Mouse (Mus musculus) skeletal muscle tissue, postnatal 0 days (tissue): Measurements from ENCODE around the gene Haus4. TPM values are rescaled to one million over a fixed set of nuclear protein-coding genes. Genes with fewer than 3 reads are reported as not detected.

Experiments
- polyA plus RNA-seq: library from polyadenylated mRNA; unstranded; fragments of >200 nt; fragmentation: Nextera tagmentation; extraction: Ambion mirVana; gene quantifications from 2 replicates; pipeline ENCODE4 v1.2.1, GENCODE M21; 2015

The Haus4 gene
- 31.1 and 31.5 TPM in 2 replicates for polyA plus RNA-seq

DNA sequence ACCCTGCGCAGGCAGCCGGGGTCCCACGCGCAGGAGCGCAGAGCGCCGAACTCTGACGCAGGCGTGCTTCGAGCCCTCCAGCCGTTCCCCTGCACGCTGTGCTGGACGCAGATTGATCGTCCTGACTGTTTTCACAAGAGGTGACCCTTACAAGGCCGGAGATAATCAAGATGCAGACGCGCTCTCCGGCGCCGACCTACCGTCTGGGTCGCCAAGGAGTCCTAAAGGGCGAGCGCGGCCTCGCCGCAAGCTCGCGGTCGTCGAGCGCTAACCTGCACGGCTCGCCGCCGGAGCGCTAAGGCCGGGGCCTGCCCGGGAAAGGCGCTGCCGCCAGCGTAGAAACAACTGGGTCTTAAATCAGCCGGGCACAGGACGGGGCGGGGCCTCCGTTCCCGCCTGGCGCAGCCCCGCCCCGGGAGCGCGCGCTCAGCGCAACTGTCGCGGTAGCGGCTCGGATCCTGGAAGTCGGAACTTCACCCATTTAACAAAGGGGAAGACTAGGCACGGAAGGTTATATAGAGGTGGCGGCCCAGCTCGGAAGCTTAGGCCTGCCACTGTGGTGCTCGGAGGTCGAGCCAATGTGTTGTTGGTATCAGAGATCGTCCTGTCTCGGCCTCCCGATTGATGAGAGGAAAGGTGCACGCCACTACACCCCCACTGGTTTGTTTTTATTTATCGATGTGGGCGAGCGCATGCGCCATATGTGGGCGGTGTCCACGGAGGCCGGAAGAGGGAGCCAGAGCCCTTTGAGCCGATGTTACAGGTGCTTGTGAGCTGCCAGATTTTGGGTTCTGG is at the start of gene Haus4:
Gene Haus4 (minus strand): TSS at position 642 of the 795 bp plus-strand sequence.

DNA sequence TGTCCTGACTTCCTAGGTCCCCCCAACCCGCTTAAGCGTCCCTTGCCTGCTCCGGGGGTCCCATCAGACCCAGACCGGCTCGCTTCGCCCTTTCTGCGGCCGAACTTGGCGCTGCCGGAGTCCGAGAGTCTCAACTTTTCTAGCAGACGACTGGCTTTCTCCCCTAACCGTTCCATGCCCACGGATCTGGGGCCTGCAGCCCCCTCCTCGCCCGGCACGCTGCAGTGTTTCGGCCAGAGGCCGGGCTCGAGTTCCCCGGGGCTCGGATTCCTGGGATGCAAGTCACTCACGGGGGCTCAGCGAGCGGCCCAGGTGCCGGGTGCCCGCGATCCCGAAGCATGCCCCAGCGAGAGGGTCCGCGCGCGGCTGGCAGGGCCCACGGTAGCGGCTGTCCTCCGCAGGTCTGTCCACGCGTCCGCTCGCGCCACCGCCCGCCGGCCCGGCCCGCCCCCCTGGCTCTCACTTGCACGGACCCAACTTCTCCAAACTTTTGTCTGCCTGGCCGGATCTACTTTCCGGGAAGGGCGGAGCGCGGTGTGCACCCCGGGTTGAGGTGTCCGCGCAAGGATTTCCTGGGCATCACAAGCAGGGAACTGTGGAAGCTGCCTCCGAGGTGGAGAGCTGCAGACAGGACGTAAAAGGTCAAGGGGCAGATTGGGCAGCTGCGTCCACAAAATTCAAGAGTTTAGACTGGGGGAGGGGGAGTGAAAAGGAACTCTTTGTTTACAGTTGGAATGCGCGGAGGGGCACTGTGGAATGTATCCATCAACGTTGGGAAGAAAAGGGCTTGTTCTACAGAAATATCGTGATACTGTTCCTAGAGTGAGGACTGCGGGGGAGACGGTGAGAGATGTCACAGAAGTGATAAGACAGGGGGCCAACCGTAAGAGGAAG is 22.9 kb upstream of the Haus4 start, which contains the start of gene Ajuba:
Gene Ajuba (minus strand): TSS at position 470 of the 894 bp plus-strand sequence.

Other genes with a start within 250 kb of the Haus4 start
- 48.0 and 52.8 TPM in 2 replicates for gene Oxa1l, start 193.8 kb downstream of the Haus4 start, polyA plus RNA-seq
- 3.3 and 4.1 TPM in 2 replicates for gene Slc7a7, start 136.8 kb downstream of the Haus4 start, polyA plus RNA-seq
- gene Mrpl52, start 127.7 kb downstream of the Haus4 start, polyA plus RNA-seq, result 232 TPM in 2 replicates
- 77.2 and 88.0 TPM in 2 replicates for gene Mmp14, start 123.0 kb downstream of the Haus4 start, polyA plus RNA-seq
- 30.6 and 32.8 TPM in 2 replicates for gene Lrp10, start 90.5 kb downstream of the Haus4 start, polyA plus RNA-seq
- gene Rem2, start 78.5 kb downstream of the Haus4 start, polyA plus RNA-seq, result 0.10 and 0.13 TPM in 2 replicates
- gene Prmt5, start 37.1 kb downstream of the Haus4 start, polyA plus RNA-seq, result 32.3 and 36.0 TPM in 2 replicates
- gene Ajuba, start 22.9 kb upstream of the Haus4 start, polyA plus RNA-seq, result 11.5 and 13.2 TPM in 2 replicates
- 2.4 and 2.7 TPM in 2 replicates for gene 4931414P19Rik, start 51.4 kb upstream of the Haus4 start, polyA plus RNA-seq
- 306 and 337 TPM in 2 replicates for gene Psmb5, start 63.4 kb upstream of the Haus4 start, polyA plus RNA-seq
- 0.03 and 0.05 TPM in 2 replicates for gene Psmb11, start 66.8 kb upstream of the Haus4 start, polyA plus RNA-seq
- gene Gm17606, start 86.3 kb upstream of the Haus4 start, polyA plus RNA-seq, result not detected in 2 replicates
- 0.33 and 0.40 TPM in 2 replicates for gene Cdh24, start 86.7 kb upstream of the Haus4 start, polyA plus RNA-seq
- 44.2 and 47.3 TPM in 2 replicates for gene 1700123O20Rik, start 131.6 kb upstream of the Haus4 start, polyA plus RNA-seq
- 42.8 and 46.2 TPM in 2 replicates for gene Acin1, start 132.3 kb upstream of the Haus4 start, polyA plus RNA-seq
- 0.11 and 0.12 TPM in 2 replicates for gene Gm29776, start 144.2 kb upstream of the Haus4 start, polyA plus RNA-seq
- not detected in 2 replicates for gene Cebpe, start 157.6 kb upstream of the Haus4 start, polyA plus RNA-seq
- gene Slc7a8, start 227.3 kb upstream of the Haus4 start, polyA plus RNA-seq, result 3.8 and 5.9 TPM in 2 replicates